Mouse (Mus musculus): Measurements from ENCODE around the gene Cpox. TPM values are rescaled to one million over a fixed set of nuclear protein-coding genes. Genes with fewer than 3 reads are reported as not detected.

The Cpox gene
- total RNA-seq, 1 experiment, result 16.8 TPM

DNA sequence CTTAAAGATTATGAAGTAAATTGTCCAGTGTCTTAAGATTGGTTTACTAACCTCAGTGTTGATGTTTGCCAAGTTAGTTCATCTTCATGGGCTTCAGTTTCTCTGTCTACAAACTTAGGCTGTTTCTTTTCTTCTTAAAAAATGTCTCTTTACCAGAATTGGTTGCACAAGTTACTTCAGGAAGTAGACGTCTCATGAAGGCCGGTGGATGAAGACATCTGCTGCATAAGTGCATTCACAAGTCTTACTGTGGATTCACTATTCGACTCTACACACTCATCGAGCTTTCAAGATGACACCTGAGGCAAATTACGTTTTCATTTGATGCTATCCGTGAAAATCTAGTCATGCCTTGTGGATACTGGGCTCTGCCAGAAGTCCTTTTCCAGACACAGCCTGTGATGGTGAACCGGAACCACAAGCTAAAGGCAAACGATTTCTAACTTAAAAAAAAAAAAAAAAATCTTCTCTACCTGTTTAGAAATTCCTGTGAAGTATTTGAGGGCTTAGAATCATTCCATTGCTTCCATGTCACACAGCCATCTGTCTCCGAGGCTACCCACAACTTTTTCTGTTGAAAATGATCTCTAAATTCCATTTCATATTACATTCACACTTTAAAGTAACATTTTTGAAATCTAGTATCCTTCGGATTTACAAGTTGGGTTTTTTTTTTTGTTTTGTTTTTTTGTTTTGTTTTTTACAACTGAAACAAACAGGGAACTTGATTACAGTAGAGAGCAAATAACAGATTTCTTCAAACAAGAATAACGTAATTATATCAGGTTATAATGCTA is 56.8 kb downstream of the Cpox start:
- Histone ChIP-seq H3K4me1 (ENCODE audit: control insufficient read depth in 2 of 2, insufficient read depth in 2 of 2, low read length in 2 of 2, poor library complexity in 1 of 2) (no peaks in the 10 kb centered on the region), H3K4me3 (ENCODE audit: insufficient read depth in 1 of 2, low read depth in 1 of 2, low read length in 2 of 2, poor library complexity in 1 of 2, severe bottlenecking in 1 of 2) (no peak overlapping the region), H3K27ac (ENCODE audit: insufficient read depth, low read depth, low read length, poor library complexity, severe bottlenecking) (no peak overlapping the region), H3K9me3 (ENCODE audit: control insufficient read depth, insufficient read depth, low read depth, low read length) (no peaks in the 10 kb centered on the region), H3K36me3 (ENCODE audit: control insufficient read depth, insufficient read depth, low read length, poor library complexity, severe bottlenecking) (peaks cover 5% of the 10 kb centered on the region; the same call in 1 of the 2 replicates), H3K9ac (ENCODE audit: insufficient read depth, low read depth, low read length, poor library complexity, severe bottlenecking) (no peak overlapping the region)
- no peak for TF ChIP-seq CHD2 (IDR thresholded peaks at IDR 0.05; ENCODE audit: low read depth, low read length)
- no peak for TF ChIP-seq MAFK (IDR thresholded peaks at IDR 0.05; ENCODE audit: insufficient read depth, low read depth, low read length)
- TF ChIP-seq ZNF384 (IDR thresholded peaks at IDR 0.05; ENCODE audit: low read depth, low read length), result no peak
- TF ChIP-seq ZC3H11A (IDR thresholded peaks at IDR 0.05; ENCODE audit: borderline replicate concordance, low read depth, low read length), result no peak
- TF ChIP-seq HCFC1 (IDR thresholded peaks at IDR 0.05; ENCODE audit: borderline replicate concordance, insufficient read depth, low read length), result no peak
- no peak for DNase-seq (ENCODE audit: low read depth, low spot score)
- in situ Hi-C loops (cut with MboI; ENCODE audit: low sequenced_read_pairs in 2 of 2, unreplicated experiment in 2 of 2), result no loop called here

DNA sequence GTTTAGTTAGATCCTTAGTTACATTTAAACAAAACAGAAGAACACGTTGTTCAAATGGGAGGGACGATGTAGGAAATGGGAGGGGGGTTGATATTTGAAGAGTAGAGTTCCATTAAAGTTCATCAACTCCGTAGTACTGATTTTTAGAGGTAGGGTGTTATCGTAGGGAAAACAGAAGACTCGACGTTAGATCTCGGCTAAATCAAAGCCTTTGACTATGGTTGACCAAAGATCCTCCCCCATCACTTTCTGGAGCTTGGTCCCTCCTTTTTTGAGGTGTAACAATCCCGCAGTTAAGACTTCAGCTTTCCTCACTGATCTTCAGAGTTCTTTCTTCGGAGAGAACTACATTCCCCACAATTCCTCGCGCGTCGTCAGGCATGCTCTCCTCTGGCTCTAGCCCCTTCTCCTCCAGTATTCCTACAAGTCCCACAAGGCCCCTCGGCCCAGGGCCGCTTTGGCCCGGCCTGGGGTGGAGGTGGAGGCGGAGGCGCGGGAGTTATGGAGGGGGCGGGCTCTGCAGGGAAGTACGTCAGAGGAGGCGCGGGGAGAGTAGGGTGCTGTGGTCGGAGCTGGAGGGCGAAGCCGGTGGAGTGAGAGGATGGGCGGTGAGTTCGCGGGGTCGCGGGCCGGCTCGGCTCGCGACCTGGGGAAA is 57.5 kb downstream of the Cpox start, which contains the start of gene Cldnd1:
Cldnd1 (plus strand) TSS at position 434 of the 655 bp plus-strand sequence.
- peaks cover 8% of the 10 kb centered on the region; the same call in 1 of the 2 replicates for H3K36me3 ChIP-seq (ENCODE audit: control insufficient read depth, insufficient read depth, low read length, poor library complexity, severe bottlenecking)
- peak within 1 kb of the TSS; percentile 67 to 93 for H3K4me3 ChIP-seq (ENCODE audit: insufficient read depth in 1 of 2, low read depth in 1 of 2, low read length in 2 of 2, poor library complexity in 1 of 2, severe bottlenecking in 1 of 2)
- no peaks in the 10 kb centered on the region for H3K9me3 ChIP-seq (ENCODE audit: control insufficient read depth, insufficient read depth, low read depth, low read length)
- in situ Hi-C loops (cut with MboI; ENCODE audit: low sequenced_read_pairs in 2 of 2, unreplicated experiment in 2 of 2), result no loop called here
- H3K4me1 ChIP-seq (ENCODE audit: control insufficient read depth in 2 of 2, insufficient read depth in 2 of 2, low read length in 2 of 2, poor library complexity in 1 of 2), result no peaks in the 10 kb centered on the region
- H3K27ac ChIP-seq (ENCODE audit: insufficient read depth, low read depth, low read length, poor library complexity, severe bottlenecking), result peak within 1 kb of the TSS; percentile 24
- H3K9ac ChIP-seq (ENCODE audit: insufficient read depth, low read depth, low read length, poor library complexity, severe bottlenecking), result peak within 1 kb of the TSS; percentile 77
- peak; percentile 91 for DNase-seq (ENCODE audit: low read depth, low spot score)
- TF ChIP-seq HCFC1 (IDR thresholded peaks at IDR 0.05; ENCODE audit: borderline replicate concordance, insufficient read depth, low read length), result peak; percentile 96
- no peak for TF ChIP-seq ZC3H11A (IDR thresholded peaks at IDR 0.05; ENCODE audit: borderline replicate concordance, low read depth, low read length)

DNA sequence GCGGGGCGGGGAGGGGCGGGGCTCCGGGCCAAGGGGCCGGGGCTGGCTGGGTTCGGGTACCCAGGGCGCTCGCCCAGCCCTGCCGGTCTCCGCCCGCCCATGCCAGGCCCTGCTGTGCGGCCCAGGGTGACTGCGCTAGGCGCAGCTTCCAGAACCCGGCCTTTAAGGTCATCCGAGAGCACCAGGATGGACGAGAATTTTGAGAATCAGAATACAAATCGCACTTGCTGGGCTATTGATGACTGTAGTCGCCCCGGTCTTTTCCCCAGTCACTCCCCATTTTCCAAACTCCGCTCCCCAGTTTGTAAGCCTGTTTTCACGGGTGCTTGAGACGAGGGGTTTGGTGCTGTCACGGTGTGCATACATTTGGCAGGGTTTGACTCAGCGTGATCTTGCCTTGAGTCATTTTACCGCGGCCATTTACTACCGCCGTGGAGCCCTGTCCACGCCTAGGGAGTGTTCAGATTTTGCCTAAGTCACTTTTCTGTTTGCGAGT is 58.1 kb downstream of the Cpox start:
- Histone ChIP-seq H3K4me1 (ENCODE audit: control insufficient read depth in 2 of 2, insufficient read depth in 2 of 2, low read length in 2 of 2, poor library complexity in 1 of 2) (no peaks in the 10 kb centered on the region), H3K4me3 (ENCODE audit: insufficient read depth in 1 of 2, low read depth in 1 of 2, low read length in 2 of 2, poor library complexity in 1 of 2, severe bottlenecking in 1 of 2) (peak overlapping the region; percentile 67 to 93), H3K9me3 (ENCODE audit: control insufficient read depth, insufficient read depth, low read depth, low read length) (no peaks in the 10 kb centered on the region), H3K9ac (ENCODE audit: insufficient read depth, low read depth, low read length, poor library complexity, severe bottlenecking) (peak overlapping the region; percentile 77), H3K27ac (ENCODE audit: insufficient read depth, low read depth, low read length, poor library complexity, severe bottlenecking) (peak overlapping the region; percentile 24; the same call in 1 of the 2 replicates), H3K36me3 (ENCODE audit: control insufficient read depth, insufficient read depth, low read length, poor library complexity, severe bottlenecking) (peaks cover 8% of the 10 kb centered on the region; the same call in 1 of the 2 replicates)
- in situ Hi-C loops (cut with MboI; ENCODE audit: low sequenced_read_pairs in 2 of 2, unreplicated experiment in 2 of 2), result no loop called here
- no peak for TF ChIP-seq CHD2 (IDR thresholded peaks at IDR 0.05; ENCODE audit: low read depth, low read length)
- no peak for TF ChIP-seq ZC3H11A (IDR thresholded peaks at IDR 0.05; ENCODE audit: borderline replicate concordance, low read depth, low read length)
- no peak for TF ChIP-seq ZNF384 (IDR thresholded peaks at IDR 0.05; ENCODE audit: low read depth, low read length)
- TF ChIP-seq HCFC1 (IDR thresholded peaks at IDR 0.05; ENCODE audit: borderline replicate concordance, insufficient read depth, low read length), result no peak
- no peak for TF ChIP-seq MAFK (IDR thresholded peaks at IDR 0.05; ENCODE audit: insufficient read depth, low read depth, low read length)
- no peak for DNase-seq (ENCODE audit: low read depth, low spot score)

DNA sequence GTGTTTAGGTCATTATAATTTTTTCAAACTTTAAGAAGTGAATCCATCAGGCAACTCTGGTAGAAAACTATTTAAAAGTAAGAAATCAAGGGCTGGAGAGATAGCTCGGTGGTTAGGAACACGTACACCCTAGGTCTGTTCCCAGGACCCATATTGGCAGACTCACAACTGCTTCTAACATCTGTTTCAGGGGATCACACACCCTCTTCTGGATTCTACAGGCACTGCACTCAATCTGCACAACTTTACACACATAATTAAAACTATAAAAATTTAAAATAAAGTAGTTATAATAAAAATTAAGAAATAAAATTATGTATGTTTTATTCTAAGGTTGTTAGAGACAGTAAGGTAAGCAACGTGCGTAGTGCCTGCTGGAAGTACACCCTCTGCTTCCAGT is 68.1 kb downstream of the Cpox start:
- Histone ChIP-seq H3K36me3 (ENCODE audit: control insufficient read depth, insufficient read depth, low read length, poor library complexity, severe bottlenecking) (no peaks in the 10 kb centered on the region; the same call in 1 of the 2 replicates), H3K4me1 (ENCODE audit: control insufficient read depth in 2 of 2, insufficient read depth in 2 of 2, low read length in 2 of 2, poor library complexity in 1 of 2) (no peaks in the 10 kb centered on the region), H3K4me3 (ENCODE audit: insufficient read depth in 1 of 2, low read depth in 1 of 2, low read length in 2 of 2, poor library complexity in 1 of 2, severe bottlenecking in 1 of 2) (no peak overlapping the region), H3K27ac (ENCODE audit: insufficient read depth, low read depth, low read length, poor library complexity, severe bottlenecking) (no peak overlapping the region), H3K9ac (ENCODE audit: insufficient read depth, low read depth, low read length, poor library complexity, severe bottlenecking) (no peak overlapping the region), H3K9me3 (ENCODE audit: control insufficient read depth, insufficient read depth, low read depth, low read length) (no peaks in the 10 kb centered on the region)
- no peak for DNase-seq (ENCODE audit: low read depth, low spot score)
- in situ Hi-C loops (cut with MboI; ENCODE audit: low sequenced_read_pairs in 2 of 2, unreplicated experiment in 2 of 2), result no loop called here
- TF ChIP-seq ZNF384 (IDR thresholded peaks at IDR 0.05; ENCODE audit: low read depth, low read length) (no peak), CHD2 (IDR thresholded peaks at IDR 0.05; ENCODE audit: low read depth, low read length) (no peak), ZC3H11A (IDR thresholded peaks at IDR 0.05; ENCODE audit: borderline replicate concordance, low read depth, low read length) (no peak), HCFC1 (IDR thresholded peaks at IDR 0.05; ENCODE audit: borderline replicate concordance, insufficient read depth, low read length) (no peak), MAFK (IDR thresholded peaks at IDR 0.05; ENCODE audit: insufficient read depth, low read depth, low read length) (no peak)
